ENCODE assay signal across 19 mouse cellular contexts in genomic region chr3:54417833-54418386, GRCm38 (mm10). TPM values are rescaled to one million over a fixed set of nuclear protein-coding genes. Genes with fewer than 3 reads are reported as not detected.
DNase-seq lines count a peak whose midpoint lies in the region; ATAC-seq and TF ChIP-seq lines count a peak whose summit lies in the region.
"Had no signal": no experiment of that assay in that cellular context is flagged by ENCODE, and none has a peak within 500 bp of the region (broad histone marks: within the 10 kb centered on the region; RNA-seq: fewer than 3 reads in every experiment).

No protein-coding gene starts in this region.

- H3K9ac ChIP-seq in midbrain, embryonic 11.5 days (ENCODE audit: low read length): no peak overlapping the region
- H3K9ac ChIP-seq in midbrain, postnatal 0 days (replicated peaks; ENCODE audit: low read length, poor library complexity, severe bottlenecking): no peak overlapping the region
- H3K9ac ChIP-seq: liver, embryonic 14.5 days had no signal

- ATAC-seq in midbrain, embryonic 11.5 days (ENCODE audit: low FRiP score): peak; percentile 78; the same call in 1 of the 2 replicates
- ATAC-seq in midbrain, postnatal 0 days (ENCODE audit: low FRiP score): no peak
- ATAC-seq: Patski had no signal

- H3K27me3 ChIP-seq in heart, embryonic 10.5 days (ENCODE audit: insufficient read depth, poor library complexity, severe bottlenecking): no peaks in the 10 kb centered on the region
- no peaks in the 10 kb centered on the region for H3K27me3 ChIP-seq in midbrain, embryonic 11.5 days (ENCODE audit: control insufficient read depth, insufficient read depth, low read length)
- H3K27me3 ChIP-seq in midbrain, postnatal 0 days (ENCODE audit: insufficient read depth, low read length): no peaks in the 10 kb centered on the region
- H3K27me3 ChIP-seq: megakaryocyte, embryonic 14.5 days; Patski had no signal

- no peak for DNase-seq in heart, embryonic 10.5 days (ENCODE audit: low spot score)
- DNase-seq in heart, adult 8-10 months (ENCODE audit: low spot score): no peak
- DNase-seq in midbrain, embryonic 11.5 days (ENCODE audit: low spot score, missing footprints): no peak
- no peak for DNase-seq in midbrain, postnatal 0 days (ENCODE audit: low spot score)
- peak; percentile 28 for DNase-seq in lung, postnatal 10 days
- peak; percentile 21 for DNase-seq in yolk sac, embryonic 10.5 days (ENCODE audit: low spot score)
- DNase-seq in B cell, adult 2 months: no peak
- DNase-seq in cerebellum, postnatal 25 days: no peak
- DNase-seq: cerebellum, adult 11 months; cerebellum, postnatal 36 days; gastrocnemius, postnatal 25 days; kidney, adult 8-10 months; kidney, postnatal 4 days; layer of hippocampus, postnatal 36 days; right cerebral cortex, postnatal 25 days had no signal

- no peaks in the 10 kb centered on the region; the same call in 1 of the 2 replicates for H3K9me3 ChIP-seq in heart, embryonic 10.5 days
- H3K9me3 ChIP-seq in midbrain, embryonic 11.5 days (ENCODE audit: control insufficient read depth, low read length): no peaks in the 10 kb centered on the region; the same call in 1 of the 2 replicates
- no peaks in the 10 kb centered on the region for H3K9me3 ChIP-seq in midbrain, postnatal 0 days (ENCODE audit: low read length)

- H3K27ac ChIP-seq in heart, embryonic 10.5 days: 0 out of 2 replicates have a peak overlapping the region, but pooled peaks have one; percentile 22
- H3K27ac ChIP-seq in midbrain, embryonic 11.5 days (ENCODE audit: low read depth, low read length): no peak overlapping the region
- H3K27ac ChIP-seq in midbrain, postnatal 0 days (ENCODE audit: low read depth, low read length): no peak overlapping the region
- H3K27ac ChIP-seq: liver, embryonic 14.5 days had no signal

- no peaks in the 10 kb centered on the region for H3K4me1 ChIP-seq in heart, embryonic 10.5 days
- peaks cover 6% of the 10 kb centered on the region; the same call in 1 of the 2 replicates for H3K4me1 ChIP-seq in midbrain, embryonic 11.5 days (ENCODE audit: control insufficient read depth, insufficient read depth, low read length)
- H3K4me1 ChIP-seq in midbrain, postnatal 0 days (ENCODE audit: insufficient read depth, low read length): no peaks in the 10 kb centered on the region
- H3K4me1 ChIP-seq: megakaryocyte, embryonic 14.5 days had no signal

- no peak overlapping the region for H3K4me3 ChIP-seq in heart, embryonic 10.5 days
- no peak overlapping the region for H3K4me3 ChIP-seq in midbrain, embryonic 11.5 days (ENCODE audit: low read depth, low read length)
- H3K4me3 ChIP-seq in midbrain, postnatal 0 days (ENCODE audit: low read depth, low read length): no peak overlapping the region
- H3K4me3 ChIP-seq: erythroblast, embryonic 14.5 days; megakaryocyte, embryonic 14.5 days had no signal

- H3K4me2 ChIP-seq in midbrain, embryonic 11.5 days: no peak overlapping the region
- H3K4me2 ChIP-seq in midbrain, postnatal 0 days (ENCODE audit: low read depth, low read length, poor library complexity, severe bottlenecking): no peak overlapping the region

- H3K36me3 ChIP-seq in heart, embryonic 10.5 days: no peaks in the 10 kb centered on the region
- H3K36me3 ChIP-seq in midbrain, embryonic 11.5 days (ENCODE audit: control insufficient read depth, insufficient read depth, low read length): no peaks in the 10 kb centered on the region
- H3K36me3 ChIP-seq in midbrain, postnatal 0 days (ENCODE audit: insufficient read depth, low read length): no peaks in the 10 kb centered on the region

- WGBS in heart, embryonic 10.5 days: 39% methylated on average over 6 of the region's 6 CpGs
- 40% methylated on average over 6 of the region's 6 CpGs for WGBS in midbrain, embryonic 11.5 days
- 22% methylated on average over 6 of the region's 6 CpGs for WGBS in midbrain, postnatal 0 days

- no peak for TF ChIP-seq CTCF in midbrain, postnatal 0 days (IDR thresholded peaks at IDR 0.05)

RNA-seq across cellular contexts. Expression of gene Postn, which starts 57.0 kb away (rescaled TPM):
- 64.2 and 102 TPM in 2 replicates for polyA plus RNA-seq in heart, embryonic 10.5 days (2016; fragmentation: Nextera tagmentation; extraction: Ambion mirVana)
- 10 to 100 TPM in 2 of 4 experiments, 1 to 10 TPM in 2; 8.7 to 14.6 (median 11.5) TPM for total RNA-seq in heart, adult 8-10 months (2022)
- polyA plus RNA-seq in midbrain, embryonic 11.5 days (2014; fragmentation: Nextera tagmentation; extraction: Ambion mirVana): 17.4 and 22.6 TPM in 2 replicates
- 17.0 and 20.3 TPM in 2 replicates for total RNA-seq in midbrain, postnatal 0 days (2014; rRNA removed)
- polyA plus RNA-seq in midbrain, postnatal 0 days (2015; fragmentation: Nextera tagmentation; extraction: Ambion mirVana): 10.9 and 12.0 TPM in 2 replicates
- polyA plus RNA-seq: erythroblast, embryonic 14.5 days had no signal

Comparison
In these comparisons a context has a peak if more than half of its experiments do, and no peak if none do; other contexts are left out.
1. DNase-seq: peak in lung, postnatal 10 days (single experiment) and yolk sac, embryonic 10.5 days (single experiment); none in heart, embryonic 10.5 days (single experiment), heart, adult 8-10 months (single experiment), midbrain, embryonic 11.5 days (single experiment), midbrain, postnatal 0 days (single experiment), B cell, adult 2 months (0 of 2) and cerebellum, postnatal 25 days (0 of 2).